Mouse (Mus musculus) adrenal gland (tissue): Measurements from ENCODE around the gene Pter.

Experiments
- intact Hi-C: fragments of 180-260 bp; cut with DNase I; formaldehyde crosslinking; loops from one replicate; pipeline ENCODE4 v1.15.1; 2025
- long read RNA-seq, 2 experiments: library from polyadenylated mRNA; unstranded; transcript quantifications; one replicate each; pipeline ENCODE4 v2.0.0; 2020; ENCODE audit warnings: borderline replicate concordance in 1 of 2; ENCODE audit not compliant: insufficient replicate concordance in 1 of 2

Gene Pter
- long read RNA-seq, experiment 1, transcript Pter-205 (6 exons, 1,232 nt): major isoform, 8 of 24 reads
- long read RNA-seq, experiment 1, transcript Pter-203 (5 exons, 3,571 nt): minor isoform, 6 of 24 reads
- long read RNA-seq, experiment 1, partial matches to known transcripts: 3 of 24 reads
- long read RNA-seq, experiment 1, other reads (novel, unspliced or antisense): 7 of 24 reads
- long read RNA-seq, experiment 2, transcript Pter-205 (6 exons, 1,232 nt): major isoform, 18 of 32 reads
- long read RNA-seq, experiment 2, partial matches to known transcripts: 1 of 32 reads
- long read RNA-seq, experiment 2, other reads (novel, unspliced or antisense): 9 of 32 reads

DNA sequence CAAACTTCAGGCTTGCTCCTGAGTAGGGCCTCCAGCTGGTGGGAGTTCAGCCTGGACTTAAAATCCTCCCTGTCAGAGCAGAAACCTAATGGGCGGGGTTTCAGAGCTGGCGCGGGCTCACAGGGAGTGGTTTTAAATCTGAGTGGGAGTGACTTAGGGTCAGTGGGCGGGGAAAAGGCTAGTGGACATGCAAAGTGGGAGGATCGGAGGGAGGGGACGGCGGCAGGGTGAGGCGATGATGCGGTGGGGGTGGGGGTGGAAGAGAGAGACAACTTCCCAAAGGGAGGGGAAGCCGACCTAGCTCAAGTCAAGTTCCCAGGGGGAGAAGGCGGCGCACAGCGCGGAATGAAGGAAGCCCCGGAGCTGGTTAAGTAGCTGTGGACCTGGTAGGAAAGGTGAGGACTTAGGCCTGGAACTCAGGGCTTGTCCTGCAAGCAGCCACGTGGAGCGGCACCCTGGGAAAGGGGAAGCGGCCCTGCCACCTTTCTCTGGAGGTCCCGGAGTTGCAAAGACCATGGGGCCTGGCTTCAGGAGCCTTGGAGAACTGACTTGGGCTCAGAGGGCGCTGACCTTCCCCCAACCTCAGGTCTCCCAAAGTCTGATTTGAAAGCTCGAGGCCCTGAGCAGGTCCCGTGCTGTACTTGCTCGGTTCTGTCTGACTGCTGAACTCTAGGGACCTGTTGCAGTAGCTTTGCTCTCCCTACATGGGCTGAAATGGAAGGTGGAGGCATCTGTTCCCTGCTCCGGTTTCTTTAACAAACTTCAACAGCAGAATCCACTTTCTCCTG lies at the start of gene Pter:
TSS of gene Pter (plus strand) at position 238 of the 788 bp plus-strand sequence.
- intact Hi-C loops: no loop called here

DNA sequence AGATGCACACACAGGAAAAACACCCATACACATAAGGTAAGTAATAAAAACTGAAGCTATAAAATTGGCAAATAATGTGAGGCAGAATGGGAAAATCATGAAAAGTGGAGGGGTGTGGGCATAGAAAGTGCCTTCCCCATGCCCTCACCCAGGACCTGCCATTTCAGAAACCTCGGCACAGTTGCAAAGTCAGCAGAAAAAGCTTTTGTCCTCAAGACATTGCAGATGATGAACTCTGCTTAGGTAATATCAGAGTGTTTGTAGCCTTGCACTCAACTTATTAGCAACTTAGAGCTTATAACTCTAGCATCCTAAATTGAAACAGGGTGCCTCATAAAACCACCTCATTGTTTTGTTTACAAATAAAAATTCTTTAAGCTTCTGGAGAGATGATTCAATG lies 49.6 kb upstream of the Pter start:
- intact Hi-C loops: no loop called here

DNA sequence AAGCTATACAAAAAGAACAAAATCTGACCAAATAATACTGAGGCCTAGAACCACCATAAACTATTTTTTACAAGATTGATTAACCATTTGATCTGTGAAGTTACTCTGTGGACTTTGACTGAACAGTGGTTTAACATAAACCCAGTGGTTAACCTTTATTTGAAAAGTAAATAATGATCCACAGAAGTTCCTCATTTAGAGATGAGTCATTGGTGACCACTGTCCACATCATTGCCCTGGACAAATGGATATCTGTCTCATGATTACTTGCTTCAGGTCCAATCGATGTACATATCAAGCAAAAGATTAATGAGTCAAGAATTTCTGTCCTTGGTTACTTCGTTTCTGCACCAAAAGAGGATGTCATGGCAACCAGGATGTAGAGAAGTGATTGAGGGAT lies 44.3 kb upstream of the Pter start:
- intact Hi-C loops: no loop called here

DNA sequence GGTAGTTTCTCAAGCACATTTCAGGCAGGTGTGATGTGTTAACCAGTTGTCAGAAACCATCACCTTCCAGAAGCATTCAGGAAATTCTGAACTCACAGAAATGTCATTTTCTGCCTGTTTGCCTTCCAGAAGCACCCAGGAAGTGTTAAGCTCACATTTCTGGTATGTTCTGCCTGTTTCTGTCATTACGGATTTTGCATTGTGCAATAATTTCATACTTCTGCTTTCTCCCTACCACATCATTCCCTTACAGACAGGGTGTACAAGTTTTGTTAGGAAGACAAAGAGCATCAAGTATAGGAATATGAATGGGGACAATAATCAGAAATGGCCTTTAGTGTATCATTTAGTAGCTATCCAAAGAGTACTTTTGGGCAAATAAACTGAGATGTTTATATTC lies 42.8 kb upstream of the Pter start:
- intact Hi-C loops: no loop called here

DNA sequence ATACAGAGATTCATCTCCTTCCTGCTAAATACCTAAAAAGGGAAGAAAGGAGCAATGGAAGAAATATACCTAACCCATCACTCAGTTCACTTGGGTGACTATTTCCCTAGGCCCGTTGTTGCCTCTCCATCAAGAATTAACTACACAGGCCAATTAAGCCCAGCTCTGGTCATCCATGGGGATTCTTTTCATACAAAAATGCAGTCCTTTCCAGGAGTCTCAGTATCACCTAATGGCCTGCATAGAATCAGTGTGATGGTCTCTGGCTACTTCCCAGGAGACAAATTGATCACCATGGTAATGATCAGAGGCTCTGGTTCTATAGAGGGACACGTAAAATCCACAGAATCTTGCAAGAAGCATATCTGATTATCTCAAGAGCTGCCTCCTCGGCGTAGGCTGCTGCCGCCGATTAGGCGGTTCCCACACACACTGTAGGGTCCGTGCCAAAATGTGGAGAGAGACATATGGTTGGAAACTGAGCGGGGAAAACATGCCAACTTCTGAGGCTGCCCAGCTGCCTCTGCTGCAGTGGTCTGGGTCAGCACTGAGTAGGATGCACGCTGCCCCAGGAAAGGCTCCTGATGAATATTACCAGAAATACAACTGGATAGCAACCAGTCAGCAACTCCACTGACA lies 40.4 kb upstream of the Pter start:
- intact Hi-C loops: no loop called here

DNA sequence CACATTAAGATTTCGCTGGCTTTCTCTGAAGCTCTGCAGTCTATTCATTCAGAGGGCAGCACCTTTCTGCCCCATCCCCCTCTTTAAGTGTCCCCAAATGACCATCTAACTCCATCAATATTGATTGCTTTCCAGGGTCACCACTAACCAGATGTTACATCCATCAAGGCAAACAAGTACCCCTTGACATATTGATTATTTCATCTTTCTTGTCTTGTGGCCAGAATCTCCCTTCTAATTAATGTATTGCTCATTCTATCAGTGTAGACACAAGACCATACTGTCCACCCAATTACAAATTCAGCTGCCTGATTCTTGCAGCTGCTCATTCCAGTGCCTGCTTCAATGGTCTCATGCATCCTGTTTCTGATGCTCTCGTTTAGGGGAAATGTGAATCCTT lies 36.8 kb upstream of the Pter start:
- intact Hi-C loops: no loop called here

DNA sequence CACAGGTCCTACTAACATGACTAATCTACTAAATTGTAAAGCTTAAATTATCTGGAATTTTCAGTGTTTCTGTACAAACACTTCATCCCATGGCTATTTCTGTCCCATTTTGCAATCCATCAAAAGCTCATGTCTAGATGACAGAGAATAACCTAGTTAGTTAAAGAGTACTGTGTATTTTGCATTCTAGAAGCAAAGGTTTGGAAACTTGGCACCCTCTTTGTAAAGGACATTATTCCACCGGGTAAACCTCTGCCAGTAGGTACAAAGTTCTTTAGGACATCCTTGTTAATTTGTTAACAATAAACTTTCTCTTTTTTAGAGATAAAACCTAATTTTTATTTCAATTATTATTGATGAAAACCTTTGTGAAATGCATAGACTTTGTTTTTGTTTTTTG lies 18.1 kb upstream of the Pter start:
- intact Hi-C loops: no loop called here

DNA sequence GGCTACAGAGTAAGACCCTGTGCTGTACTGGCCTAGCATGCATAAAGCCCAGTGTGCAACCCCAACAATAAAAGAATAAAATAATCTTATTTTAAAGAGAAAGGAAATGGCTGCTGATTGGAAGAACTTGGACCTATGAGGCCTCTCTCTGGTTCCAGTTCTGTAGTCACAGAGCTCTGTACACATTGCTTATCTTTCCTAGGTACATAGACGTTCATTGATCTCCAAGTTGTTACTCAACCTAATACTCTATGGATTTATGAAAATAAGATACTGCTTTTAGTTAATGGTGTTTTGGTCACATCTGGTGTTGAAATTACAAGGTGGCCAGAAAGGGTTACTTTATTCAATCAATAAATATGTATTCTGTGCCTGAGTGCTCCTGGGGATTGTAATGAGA lies 1.8 kb downstream of the Pter start:
- intact Hi-C loops: no loop called here

DNA sequence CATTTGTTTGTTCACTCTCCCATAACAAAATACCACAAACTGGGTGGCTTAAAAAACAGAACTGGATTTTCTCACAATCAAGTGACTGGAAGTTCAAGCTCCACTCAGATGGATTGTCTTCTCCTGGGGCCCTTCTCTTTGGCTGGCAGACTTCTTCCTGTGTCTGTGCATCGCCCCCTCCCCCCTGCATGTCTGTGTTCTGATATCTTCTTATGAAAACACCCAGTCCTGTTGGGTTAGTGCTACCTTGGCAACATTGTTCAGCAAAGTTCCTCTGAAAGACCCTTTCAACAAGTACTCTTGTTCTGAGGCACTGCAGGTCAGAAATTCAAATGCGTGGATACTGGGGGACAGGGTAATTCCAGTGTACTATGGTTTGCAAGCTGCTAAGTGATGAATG lies 6.5 kb downstream of the Pter start:
- intact Hi-C loops: no loop called here

DNA sequence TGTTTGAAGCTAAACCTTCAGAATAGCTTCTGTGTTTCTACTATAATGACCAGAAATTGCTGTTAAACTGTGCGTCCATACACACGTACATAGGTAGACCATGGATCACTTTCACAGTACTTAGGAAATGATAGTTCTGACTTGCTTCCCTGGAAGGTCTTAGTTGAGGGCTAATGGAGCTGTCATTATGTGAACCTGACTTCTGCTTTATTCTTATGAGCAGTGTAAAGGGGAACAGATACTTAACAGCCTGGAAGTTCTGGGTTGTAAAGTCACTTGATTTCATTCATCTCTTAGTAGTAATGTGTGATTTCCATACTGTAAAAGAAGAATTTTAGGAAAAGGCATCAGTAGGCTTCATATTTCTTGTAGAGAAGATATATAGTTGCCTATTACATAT lies 10.1 kb downstream of the Pter start:
- intact Hi-C loops: no loop called here

DNA sequence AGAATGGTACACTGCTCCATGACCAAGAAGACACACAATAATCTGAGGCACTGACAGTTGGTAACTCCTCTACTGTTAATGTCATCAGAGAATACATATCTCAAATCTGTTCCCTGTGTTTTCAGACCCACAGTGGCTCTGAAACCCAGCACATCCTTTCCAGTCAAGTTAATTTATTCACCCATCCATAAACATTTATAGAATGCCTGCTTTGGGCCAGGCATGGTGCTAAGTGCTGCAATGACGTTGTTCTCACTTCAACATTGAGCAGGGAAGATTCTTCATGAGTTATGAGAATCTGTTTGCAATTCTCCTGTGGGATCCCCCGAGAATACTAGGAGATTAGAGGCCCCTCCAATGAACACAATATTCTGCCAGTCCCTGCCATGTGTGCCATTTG lies 11.4 kb downstream of the Pter start:
- intact Hi-C loops: no loop called here

DNA sequence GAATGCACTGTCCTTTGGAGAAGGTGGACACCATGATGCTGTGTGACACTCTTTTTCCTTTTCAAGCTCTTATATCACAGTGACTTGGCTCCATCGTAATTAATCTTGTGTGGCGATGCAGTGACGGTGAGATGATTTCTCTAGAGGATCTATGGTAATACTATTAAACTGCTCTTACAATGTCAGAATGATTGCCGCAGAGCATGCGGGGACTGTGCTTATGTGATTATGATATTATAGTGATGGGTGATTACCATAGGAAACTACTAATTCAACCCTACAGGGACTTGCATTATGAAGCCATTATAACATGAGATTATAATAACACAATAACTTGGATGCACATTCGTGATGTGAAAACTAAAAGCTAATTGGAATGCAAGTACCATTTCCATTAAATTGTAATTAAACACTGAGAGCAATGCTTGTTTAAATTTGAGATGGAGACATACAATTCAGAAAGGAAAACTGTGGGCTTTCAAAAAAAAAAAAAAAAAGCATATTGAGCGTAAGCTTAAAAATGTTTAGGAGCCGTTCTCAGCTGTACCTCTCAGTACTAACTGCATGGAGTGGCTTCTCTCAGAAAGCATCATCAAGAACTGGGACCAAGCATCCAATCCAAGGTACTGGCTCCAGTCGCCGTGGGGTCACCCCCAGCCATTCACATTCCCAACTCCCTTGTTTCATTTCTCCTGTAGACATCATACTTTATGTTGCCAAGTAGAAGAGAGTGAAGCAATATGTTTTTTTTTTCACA lies 13.8 kb downstream of the Pter start:
- intact Hi-C loops: no loop called here

DNA sequence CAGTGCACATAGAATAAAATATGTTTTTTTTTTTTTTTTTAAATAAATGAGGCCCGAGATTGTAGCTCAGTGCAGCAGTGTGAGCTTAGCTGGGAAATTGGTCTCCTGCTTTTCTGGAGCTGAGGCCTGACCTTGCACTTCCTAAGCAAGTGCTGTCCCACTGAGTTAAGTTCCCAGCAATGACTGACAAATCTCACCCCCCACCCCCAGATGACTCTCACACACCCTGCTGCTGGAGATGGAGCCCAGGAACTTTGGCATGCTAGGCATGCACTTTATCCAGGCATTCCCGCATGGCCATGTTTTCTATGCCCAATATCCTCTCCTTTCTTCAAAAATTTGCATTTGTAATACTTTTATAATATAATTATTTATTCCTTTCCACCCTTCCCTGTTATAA lies 14.8 kb downstream of the Pter start:
- intact Hi-C loops: no loop called here

DNA sequence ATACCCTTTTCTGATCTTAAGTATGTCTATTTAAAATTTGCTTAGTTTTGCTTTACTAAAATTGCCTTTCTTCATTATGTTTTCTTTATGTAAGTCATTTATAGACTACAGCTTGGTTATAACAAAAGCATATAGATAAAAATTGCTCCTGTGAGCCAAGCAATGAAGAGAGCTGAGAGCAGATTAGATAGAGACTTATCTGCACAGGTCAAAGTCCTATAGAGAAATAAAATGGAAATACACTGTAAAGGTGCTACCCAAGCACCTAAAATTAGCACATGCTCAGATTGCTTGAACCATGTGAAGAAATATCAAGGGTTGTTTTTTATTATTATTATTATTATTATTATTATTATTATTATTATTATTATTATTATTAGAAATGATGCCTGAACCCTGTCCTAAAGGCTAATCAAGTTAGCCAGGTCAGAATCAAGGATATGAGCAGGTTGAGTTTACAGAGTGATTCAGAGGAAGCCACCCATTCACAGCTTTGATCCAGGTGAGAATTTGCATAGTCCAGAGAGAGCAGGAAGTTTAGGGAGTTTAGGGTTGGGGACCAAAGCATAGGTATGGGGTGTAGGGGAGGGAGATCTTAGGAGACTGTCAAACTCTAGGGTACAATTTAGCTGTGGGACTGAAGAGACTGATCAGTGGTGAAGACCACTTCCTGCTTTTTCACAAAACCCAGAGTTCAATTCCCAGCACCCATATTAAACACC lies 33.0 kb downstream of the Pter start:
- intact Hi-C loops: no loop called here

DNA sequence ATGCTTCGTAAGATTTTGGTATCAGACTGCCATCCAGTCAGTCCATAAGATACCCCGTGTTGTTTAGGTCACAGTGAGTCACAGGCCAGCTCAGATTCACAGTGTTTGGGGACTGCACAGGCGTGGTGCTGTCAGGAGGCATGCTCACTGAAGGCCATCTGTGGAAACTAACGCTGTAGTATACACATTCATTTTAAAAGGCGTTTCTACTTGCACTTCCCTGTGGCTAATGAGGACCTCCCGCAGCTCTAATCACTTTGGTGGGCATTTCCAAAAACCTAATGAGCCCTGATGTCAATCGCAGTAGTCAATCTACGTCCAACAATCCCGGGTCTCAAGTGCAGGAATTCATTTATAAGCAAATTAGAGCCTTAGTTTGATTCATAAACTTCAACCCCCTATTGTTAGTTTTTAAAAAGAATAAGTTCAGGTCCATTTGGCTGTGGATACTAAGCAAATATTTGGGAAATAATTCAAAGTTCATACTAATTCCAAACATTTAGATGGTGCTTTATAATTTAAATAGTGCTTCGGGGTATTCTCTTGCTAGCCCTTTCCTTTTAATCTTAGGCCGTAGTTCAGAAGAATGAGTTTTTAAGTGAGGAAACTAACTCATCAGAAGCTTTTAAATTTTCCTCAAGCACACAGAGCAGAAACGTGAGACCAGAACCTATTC lies 46.3 kb downstream of the Pter start:
- intact Hi-C loops: no loop called here

DNA sequence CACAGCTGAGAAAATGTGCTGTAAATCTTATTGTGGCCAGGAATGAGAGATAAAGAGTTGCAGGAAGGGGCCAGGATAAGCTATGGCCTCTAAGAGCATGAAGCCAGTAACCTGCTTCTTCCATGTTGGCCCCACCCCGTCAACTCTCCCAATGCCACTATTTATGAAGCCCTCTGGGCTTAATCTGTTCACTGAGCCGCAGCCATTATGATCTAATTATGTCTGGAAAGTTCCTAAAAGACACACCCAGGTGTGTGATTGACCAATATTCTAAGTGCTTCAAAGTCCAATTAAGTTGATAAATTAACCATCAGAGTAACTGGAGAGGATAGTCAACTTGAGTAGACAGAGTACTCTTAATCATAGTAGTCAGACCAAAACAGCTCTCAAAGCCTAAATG lies 49.9 kb downstream of the Pter start:
- intact Hi-C loops: no loop called here

DNA sequence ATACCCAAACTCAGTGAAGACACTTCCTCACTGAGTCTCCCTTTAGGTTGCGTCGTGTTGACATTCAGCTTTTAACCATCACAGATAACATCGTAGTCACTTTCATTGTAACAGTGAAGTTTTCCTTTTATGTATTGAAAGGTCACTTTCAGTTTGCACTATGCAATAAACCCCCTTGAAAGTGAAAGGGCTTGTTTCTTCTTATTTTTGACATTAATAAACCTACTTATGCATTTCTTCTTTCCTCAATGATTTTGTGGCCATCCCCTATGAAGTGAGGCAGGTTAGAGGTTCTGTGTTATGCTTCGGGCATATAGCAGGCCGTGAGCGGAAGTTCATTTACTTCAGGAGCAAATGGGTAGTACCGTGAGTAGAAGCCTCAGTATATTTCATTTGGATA lies 53.5 kb downstream of the Pter start:
- intact Hi-C loops: no loop called here

DNA sequence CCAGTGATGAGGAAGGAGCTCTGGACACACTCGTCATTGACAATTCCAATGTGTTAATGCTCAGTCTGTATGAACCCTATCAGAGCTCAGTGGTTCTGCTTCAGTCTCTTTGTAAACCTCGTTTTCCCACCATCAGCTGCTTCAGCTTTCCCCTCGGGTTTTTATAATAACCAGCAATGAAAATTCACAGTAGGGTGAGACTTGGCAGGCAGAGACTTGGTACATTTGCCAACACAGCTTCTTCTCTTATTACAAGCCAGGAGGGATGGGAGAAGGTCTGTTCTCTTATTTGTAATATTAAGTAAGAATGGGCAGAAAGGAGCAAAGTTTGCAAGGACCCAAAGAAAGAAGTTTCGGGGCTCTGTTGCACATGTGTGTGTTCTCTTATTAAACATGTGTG lies 54.9 kb downstream of the Pter start:
- intact Hi-C loops: no loop called here

DNA sequence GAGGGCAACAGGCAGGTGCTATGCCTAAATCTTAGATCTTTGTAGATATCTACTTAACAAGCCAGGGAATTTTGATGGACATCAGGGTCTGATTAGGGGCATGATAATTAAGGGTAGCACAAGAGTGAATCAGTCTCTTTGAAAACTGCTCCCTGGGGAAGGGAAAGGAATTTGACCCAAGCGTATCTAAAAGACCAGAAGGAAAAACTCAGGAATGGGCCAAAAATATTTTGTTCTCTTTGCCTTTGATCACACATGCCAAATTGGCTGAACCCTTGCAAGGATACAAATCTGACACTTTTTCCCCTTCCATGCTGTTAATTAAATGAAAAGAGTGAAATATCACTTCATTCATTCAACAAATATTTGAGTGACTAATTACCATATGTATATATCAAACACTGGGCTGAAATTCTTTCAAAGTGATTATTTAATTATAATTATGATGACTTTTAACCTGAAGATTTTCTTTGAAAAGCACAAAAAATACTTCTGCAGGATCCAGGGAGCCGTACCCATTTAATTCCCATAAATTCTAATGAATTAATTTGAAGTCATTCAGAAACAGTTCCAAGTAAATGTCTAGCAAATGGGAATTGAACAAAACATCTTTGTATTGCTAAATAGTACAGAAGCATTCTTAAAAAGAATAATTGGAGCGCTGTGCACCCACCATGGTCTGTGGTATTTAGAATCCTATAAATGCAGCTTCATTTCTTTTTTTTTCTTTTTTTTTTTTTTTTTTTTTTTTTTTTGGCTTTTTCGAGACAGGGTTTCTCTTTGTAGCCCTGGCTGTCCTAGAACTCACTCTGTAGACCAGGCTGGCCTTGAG lies 61.3 kb downstream of the Pter start:
- intact Hi-C loops: no loop called here

DNA sequence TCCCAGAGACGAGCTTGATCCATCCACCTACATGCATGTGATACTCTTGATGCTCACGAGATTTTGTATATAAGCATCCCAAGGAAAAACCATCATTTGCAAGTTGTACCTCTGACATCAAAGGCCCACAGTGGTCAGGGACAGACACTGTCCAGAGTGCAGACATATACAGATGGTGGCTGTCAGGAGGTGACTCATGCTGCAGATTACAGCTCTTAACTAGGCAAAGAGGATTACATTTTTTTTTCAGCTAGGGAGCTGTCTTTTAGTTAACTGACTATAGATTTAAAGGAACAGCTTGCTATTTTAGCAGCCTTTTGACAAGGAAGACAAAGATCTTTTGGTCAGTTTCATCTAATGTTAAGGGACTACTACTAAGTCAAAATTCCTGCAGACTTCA lies 76.2 kb downstream of the Pter start:
- intact Hi-C loops: no loop called here
